Mouse (Mus musculus) urinary bladder, adult 2 months (tissue): ENCODE measurements around the gene Sdhaf2. TPM values are rescaled to one million over a fixed set of nuclear protein-coding genes. Genes with fewer than 3 reads are reported as not detected.
A peak's percentile ranks its signal among the peaks of the same experiment; 100 is the strongest.

Experiments used
- DNase-seq: peaks from one replicate; pipeline ENCODE4 v3.0.0; 2022; ENCODE audit warnings: low spot score
- polyA plus RNA-seq: library from polyadenylated mRNA; depleted of rRNA; stranded (reverse); fragments of >200 nt; gene quantifications from 2 replicates; pipeline ENCODE4 v1.2.3, GENCODE M21; 2012; rRNA removed

The Sdhaf2 gene
- polyA plus RNA-seq, 1 experiment: 52.0 TPM

GRCm38 (mm10) chr19:10497512-10498160, 28.3 kb downstream of the Sdhaf2 start:
- no peak for DNase-seq

- DNase-seq: no peak
These were observed 29.0 kb downstream of the Sdhaf2 start for GRCm38 (mm10) chr19:10496976-10497375.

- no peak for DNase-seq
These were observed 30.3 kb downstream of the Sdhaf2 start for GRCm38 (mm10) chr19:10495670-10496069.

GRCm38 (mm10) chr19:10486264-10486738, 39.6 kb downstream of the Sdhaf2 start:
- DNase-seq: no peak

GRCm38 (mm10) chr19:10482703-10483102, 43.2 kb downstream of the Sdhaf2 start, which contains the start of gene Ppp1r32:
Gene Ppp1r32, minus strand, starts transcription at chr19:10482928.
- DNase-seq: no peak

GRCm38 (mm10) chr19:10479541-10479940, 46.4 kb downstream of the Sdhaf2 start:
- no peak for DNase-seq

- no peak for DNase-seq
These were observed 52.2 kb downstream of the Sdhaf2 start for GRCm38 (mm10) chr19:10473779-10474178.

- DNase-seq: no peak
These were observed 53.0 kb downstream of the Sdhaf2 start for GRCm38 (mm10) chr19:10472958-10473357.

GRCm38 (mm10) chr19:10469171-10469658, 56.7 kb downstream of the Sdhaf2 start:
- DNase-seq: no peak

- DNase-seq: no peak
These were observed 61.5 kb downstream of the Sdhaf2 start for GRCm38 (mm10) chr19:10464427-10464826.

- no peak for DNase-seq
These were observed 64.4 kb downstream of the Sdhaf2 start for GRCm38 (mm10) chr19:10461584-10461983.

- no peak for DNase-seq
These were observed 66.0 kb downstream of the Sdhaf2 start for GRCm38 (mm10) chr19:10459907-10460306.

- DNase-seq: no peak
These were observed 67.8 kb downstream of the Sdhaf2 start for GRCm38 (mm10) chr19:10458096-10458495.

- peak; percentile 39 for DNase-seq
These were observed 68.5 kb downstream of the Sdhaf2 start for GRCm38 (mm10) chr19:10457484-10457800.

GRCm38 (mm10) chr19:10456752-10457483, 69.0 kb downstream of the Sdhaf2 start, which contains the start of gene Lrrc10b:
Gene Lrrc10b, minus strand, starts transcription at chr19:10457473.
- peak; percentile 42 for DNase-seq

GRCm38 (mm10) chr19:10455437-10455806, 70.5 kb downstream of the Sdhaf2 start:
- DNase-seq: no peak

GRCm38 (mm10) chr19:10454718-10455436, 71.1 kb downstream of the Sdhaf2 start:
- no peak for DNase-seq

Other genes with a start within 250 kb of the Sdhaf2 start
- 5.5 and 6.4 TPM in 2 replicates for gene Dagla, start 221.3 kb downstream of the Sdhaf2 start, polyA plus RNA-seq
- 1.2 TPM in 2 replicates for gene Syt7, start 137.1 kb downstream of the Sdhaf2 start, polyA plus RNA-seq
- 2.9 and 3.3 TPM in 2 replicates for gene Lrrc10b, start 68.7 kb downstream of the Sdhaf2 start, polyA plus RNA-seq
- gene Ppp1r32, start 43.2 kb downstream of the Sdhaf2 start, polyA plus RNA-seq: 0.26 and 0.44 TPM in 2 replicates
- 61.3 and 68.7 TPM in 2 replicates for gene Cpsf7, start 876 bp downstream of the Sdhaf2 start, polyA plus RNA-seq
- gene Tmem216, start 30.1 kb upstream of the Sdhaf2 start, polyA plus RNA-seq: 25.0 and 35.7 TPM in 2 replicates
- gene Cyb561a3, start 51.0 kb upstream of the Sdhaf2 start, polyA plus RNA-seq: 30.8 and 35.8 TPM in 2 replicates
- gene Tmem138, start 51.2 kb upstream of the Sdhaf2 start, polyA plus RNA-seq: 15.8 and 19.2 TPM in 2 replicates
- gene Ddb1, start 79.2 kb upstream of the Sdhaf2 start, polyA plus RNA-seq: 149 and 160 TPM in 2 replicates
- gene Tkfc, start 79.5 kb upstream of the Sdhaf2 start, polyA plus RNA-seq: 11.1 and 11.9 TPM in 2 replicates
- gene Vwce, start 108.1 kb upstream of the Sdhaf2 start, polyA plus RNA-seq: 0.07 and 0.12 TPM in 2 replicates
- 0.08 TPM in 1 of 2 replicates, not detected in the other for gene Pga5, start 151.9 kb upstream of the Sdhaf2 start, polyA plus RNA-seq
- gene Vps37c, start 162.6 kb upstream of the Sdhaf2 start, polyA plus RNA-seq: 14.5 and 17.5 TPM in 2 replicates
- 0.50 and 0.65 TPM in 2 replicates for gene Cd5, start 212.9 kb upstream of the Sdhaf2 start, polyA plus RNA-seq